Mouse (Mus musculus): ENCODE measurements around the gene Klc4.

DNA sequence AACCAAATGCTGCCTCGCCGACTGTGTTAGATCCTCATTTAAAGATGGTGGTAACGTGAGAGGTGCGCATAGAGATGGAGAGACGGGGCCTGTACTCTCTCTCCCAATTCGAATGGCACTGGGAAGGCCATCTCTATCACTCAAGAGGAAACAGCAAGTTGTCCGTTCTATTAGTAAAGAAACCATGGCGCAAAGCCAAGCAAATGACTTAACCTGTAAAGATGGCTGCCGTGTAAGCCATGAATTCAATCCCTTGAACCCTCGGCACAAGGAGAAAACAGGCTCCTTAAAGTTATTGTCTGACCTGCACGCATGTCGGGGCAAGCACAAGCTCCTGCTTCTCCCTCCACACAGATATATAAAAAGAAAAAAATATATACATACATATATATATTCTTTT lies 28.0 kb downstream of the Klc4 start:
- TF ChIP-seq CTCF (IDR thresholded peaks at IDR 0.05; ENCODE audit: low read depth) = no peak
- TF ChIP-seq EP300 (IDR thresholded peaks at IDR 0.05; ENCODE audit: low read depth) = no peak
